ENCODE assay signal across 28 mouse cellular contexts in the genomic region with DNA sequence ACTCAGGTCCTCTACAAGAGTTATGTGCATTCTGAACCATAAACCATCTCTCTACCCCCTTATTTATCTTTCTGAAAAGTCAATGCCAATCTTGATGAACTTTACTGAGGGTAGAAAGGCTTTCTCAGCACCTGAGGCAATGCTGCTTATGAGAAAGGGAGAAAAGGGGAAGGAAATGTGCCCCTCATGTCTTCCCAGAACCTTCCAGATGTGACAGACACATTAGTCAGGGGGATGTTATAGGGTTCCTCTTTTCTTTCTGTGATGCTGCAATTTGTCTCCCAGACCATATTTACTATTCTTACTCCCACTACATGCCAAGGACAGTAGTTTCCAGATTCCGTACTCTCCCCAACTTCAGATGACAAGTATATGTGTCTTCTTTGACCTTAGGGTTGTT. TPM values are rescaled to one million over a fixed set of nuclear protein-coding genes. Genes with fewer than 3 reads are reported as not detected.
"Had no signal": no experiment of that assay in that cellular context is flagged by ENCODE, and none has a peak within 500 bp of the region (broad histone marks: within the 10 kb centered on the region; RNA-seq: fewer than 3 reads in every experiment).

No protein-coding gene starts in this region.

- DNase-seq: liver, postnatal 0 days; lung, adult 2 months; lung, postnatal 14 days; lung, postnatal 36 days; midbrain, embryonic 14.5 days; retina, postnatal 1 day; right cerebral cortex, adult 18-20 months; right cerebral cortex, postnatal 25 days; right cerebral cortex, postnatal 4 days; spleen, adult 18-20 months; thymus, adult 2 months; thymus, postnatal 36 days had no signal

- H3K27ac ChIP-seq: liver, embryonic 15.5 days; lung, embryonic 15.5 days; macrophage; midbrain, embryonic 10.5 days; midbrain, embryonic 12.5 days; neural tube, embryonic 13.5 days; neural tube, embryonic 15.5 days; stomach, embryonic 15.5 days; stomach, postnatal 0 days had no signal

- H3K36me3 ChIP-seq: liver, embryonic 15.5 days; lung, embryonic 15.5 days; midbrain, embryonic 10.5 days; midbrain, embryonic 12.5 days; neural tube, embryonic 13.5 days; neural tube, embryonic 15.5 days; stomach, embryonic 15.5 days had no signal

- H3K4me2 ChIP-seq: liver, embryonic 15.5 days; lung, embryonic 15.5 days; midbrain, embryonic 12.5 days; neural tube, embryonic 13.5 days; neural tube, embryonic 15.5 days; stomach, embryonic 15.5 days had no signal

- H3K27me3 ChIP-seq: liver, embryonic 15.5 days; lung, embryonic 15.5 days; midbrain, embryonic 12.5 days; neural tube, embryonic 13.5 days; neural tube, embryonic 15.5 days; stomach, embryonic 15.5 days had no signal

- H3K4me3 ChIP-seq: liver, embryonic 15.5 days; lung, embryonic 15.5 days; midbrain, embryonic 10.5 days; midbrain, embryonic 12.5 days; myocyte; neural tube, embryonic 13.5 days; neural tube, embryonic 15.5 days; stomach, embryonic 15.5 days had no signal

- H3K4me1 ChIP-seq: liver, embryonic 15.5 days; lung, embryonic 15.5 days; midbrain, embryonic 10.5 days; midbrain, embryonic 12.5 days; neural tube, embryonic 13.5 days; neural tube, embryonic 15.5 days; stomach, embryonic 15.5 days had no signal

- H3K9ac ChIP-seq: liver, embryonic 15.5 days; liver, postnatal 0 days; lung, embryonic 15.5 days; midbrain, embryonic 12.5 days; neural tube, embryonic 13.5 days; neural tube, embryonic 15.5 days; stomach, embryonic 15.5 days had no signal

- ATAC-seq: liver, postnatal 0 days; lung, postnatal 0 days; midbrain, embryonic 16.5 days had no signal

- H3K9me3 ChIP-seq: liver, embryonic 15.5 days; lung, embryonic 15.5 days; midbrain, embryonic 10.5 days; midbrain, embryonic 12.5 days; neural tube, embryonic 13.5 days; neural tube, embryonic 15.5 days; stomach, embryonic 15.5 days had no signal

RNA-seq across cellular contexts. Expression of a gene that starts 18.6 kb away (rescaled TPM):
- total RNA-seq: megakaryocyte, adult 5-6 weeks; megakaryocyte-erythroid progenitor cell, adult 5-6 weeks had no signal
- polyA plus RNA-seq: liver, embryonic 15.5 days; liver, postnatal 0 days; lung, adult 2 months; lung, embryonic 15.5 days; lung, postnatal 0 days; macrophage; midbrain, embryonic 10.5 days; midbrain, embryonic 12.5 days; midbrain, embryonic 14.5 days; midbrain, embryonic 16.5 days; myocyte; neural tube, embryonic 11.5 days; neural tube, embryonic 13.5 days; neural tube, embryonic 15.5 days; small intestine, adult 2 months; stomach, embryonic 15.5 days had no signal

RNA-seq across cellular contexts. Expression of a gene that starts 44.5 kb away (rescaled TPM):
- total RNA-seq: megakaryocyte, adult 5-6 weeks; megakaryocyte-erythroid progenitor cell, adult 5-6 weeks had no signal
- polyA plus RNA-seq: liver, embryonic 15.5 days; liver, postnatal 0 days; lung, adult 2 months; lung, embryonic 15.5 days; lung, postnatal 0 days; macrophage; midbrain, embryonic 12.5 days; midbrain, embryonic 14.5 days; midbrain, embryonic 16.5 days; myocyte; neural tube, embryonic 11.5 days; neural tube, embryonic 13.5 days; neural tube, embryonic 15.5 days; small intestine, adult 2 months; stomach, postnatal 0 days; thymus, adult 2 months had no signal
